Mouse (Mus musculus): Measurements from ENCODE around the gene D16Ertd472e. TPM values are rescaled to one million over a fixed set of nuclear protein-coding genes. Genes with fewer than 3 reads are reported as not detected.

Gene D16Ertd472e
- polyA plus RNA-seq (2011; ENCODE audit: insufficient read length, low read depth, missing spikeins): 11.9 and 18.8 TPM in 2 replicates

DNA sequence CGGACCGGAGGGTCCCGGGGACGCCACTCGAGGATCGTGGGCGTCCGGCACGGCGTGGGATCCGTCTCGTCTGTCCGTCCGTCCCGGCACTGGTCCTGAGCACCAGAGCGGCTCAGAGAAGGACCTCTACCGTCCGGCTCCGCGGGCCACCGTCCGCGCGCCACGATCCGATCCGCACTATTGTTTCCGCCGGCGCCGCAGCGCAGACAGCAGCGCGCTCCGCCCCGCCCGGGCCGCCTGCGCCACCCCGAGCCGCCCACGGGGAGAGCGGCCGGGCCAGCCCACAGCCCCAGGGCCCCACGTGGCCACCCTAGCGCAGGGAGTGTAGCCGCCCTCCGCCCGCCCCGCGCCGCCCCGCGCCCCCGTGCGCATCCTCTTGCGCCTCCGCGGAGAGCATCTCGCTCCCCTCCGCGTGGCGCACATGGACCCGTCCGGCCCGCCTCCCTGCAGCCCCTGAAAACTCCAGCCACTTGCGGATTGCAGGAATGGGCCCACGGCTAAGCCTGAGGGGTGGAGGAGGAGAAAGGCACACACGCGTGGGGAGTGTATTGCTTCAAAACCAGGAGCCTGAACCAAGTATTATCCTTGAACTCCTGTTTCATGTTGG, at the start of gene D16Ertd472e:
D16Ertd472e (minus strand) TSS at position 231 of the 607 bp plus-strand sequence.
- Histone ChIP-seq H3K4me1 (ENCODE audit: control insufficient read depth, insufficient read depth, low read length) (0 out of 2 replicates have a peak, but pooled peaks cover 4% of the 10 kb centered on the region), H3K4me3 (ENCODE audit: insufficient read depth, low read length) (peak within 1 kb of the TSS; percentile 93), H3K27ac (ENCODE audit: insufficient read depth, low read length) (peak within 1 kb of the TSS; percentile 95)
- TF ChIP-seq POLR2A (IDR thresholded peaks at IDR 0.05; ENCODE audit: low read depth, low read length) (peak; percentile 81), CTCF (IDR thresholded peaks at IDR 0.05; ENCODE audit: borderline replicate concordance, insufficient read depth, low read length) (no peak)

DNA sequence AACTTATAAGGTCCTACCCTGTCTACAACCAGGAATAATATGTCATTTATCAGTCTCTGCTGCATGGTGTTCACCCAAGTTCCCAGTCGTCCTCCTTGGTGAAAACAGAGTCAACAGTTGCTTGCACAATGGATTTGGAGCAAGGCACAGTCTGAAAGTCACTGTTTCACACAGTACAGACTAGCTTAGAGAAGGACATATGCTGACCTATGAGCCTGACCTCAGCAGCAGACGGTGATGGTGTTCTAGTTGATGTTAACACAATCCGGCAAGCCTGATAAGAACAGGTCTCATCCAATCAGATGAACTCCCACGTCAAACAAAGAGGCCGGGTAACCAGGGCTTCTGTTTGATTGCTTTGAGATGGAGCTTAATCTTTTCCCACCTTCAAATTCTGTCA, 46.2 kb upstream of the D16Ertd472e start:
- H3K4me1 ChIP-seq (ENCODE audit: control insufficient read depth, insufficient read depth, low read length): no peaks in the 10 kb centered on the region
- no peak overlapping the region for H3K27ac ChIP-seq (ENCODE audit: insufficient read depth, low read length)
- TF ChIP-seq CTCF (IDR thresholded peaks at IDR 0.05; ENCODE audit: borderline replicate concordance, insufficient read depth, low read length) (no peak), POLR2A (IDR thresholded peaks at IDR 0.05; ENCODE audit: low read depth, low read length) (no peak)
- H3K4me3 ChIP-seq (ENCODE audit: insufficient read depth, low read length): no peak overlapping the region

- TF ChIP-seq POLR2A (IDR thresholded peaks at IDR 0.05; ENCODE audit: low read depth, low read length) (no peak), CTCF (IDR thresholded peaks at IDR 0.05; ENCODE audit: borderline replicate concordance, insufficient read depth, low read length) (no peak)
- no peak overlapping the region for H3K4me3 ChIP-seq (ENCODE audit: insufficient read depth, low read length)
- no peaks in the 10 kb centered on the region for H3K4me1 ChIP-seq (ENCODE audit: control insufficient read depth, insufficient read depth, low read length)
- no peak overlapping the region for H3K27ac ChIP-seq (ENCODE audit: insufficient read depth, low read length)
These were observed 42.9 kb upstream of the D16Ertd472e start for GRCm38 (mm10) chr16:78619386-78619785.

- TF ChIP-seq POLR2A (IDR thresholded peaks at IDR 0.05; ENCODE audit: low read depth, low read length) (no peak), CTCF (IDR thresholded peaks at IDR 0.05; ENCODE audit: borderline replicate concordance, insufficient read depth, low read length) (no peak)
- Histone ChIP-seq H3K4me1 (ENCODE audit: control insufficient read depth, insufficient read depth, low read length) (no peaks in the 10 kb centered on the region), H3K27ac (ENCODE audit: insufficient read depth, low read length) (no peak overlapping the region), H3K4me3 (ENCODE audit: insufficient read depth, low read length) (no peak overlapping the region)
These were observed 41.4 kb upstream of the D16Ertd472e start for GRCm38 (mm10) chr16:78617757-78618532.

- no peak overlapping the region for H3K27ac ChIP-seq (ENCODE audit: insufficient read depth, low read length)
- H3K4me3 ChIP-seq (ENCODE audit: insufficient read depth, low read length): no peak overlapping the region
- no peaks in the 10 kb centered on the region for H3K4me1 ChIP-seq (ENCODE audit: control insufficient read depth, insufficient read depth, low read length)
- TF ChIP-seq POLR2A (IDR thresholded peaks at IDR 0.05; ENCODE audit: low read depth, low read length) (no peak), CTCF (IDR thresholded peaks at IDR 0.05; ENCODE audit: borderline replicate concordance, insufficient read depth, low read length) (no peak)
These were observed 29.7 kb upstream of the D16Ertd472e start for GRCm38 (mm10) chr16:78606202-78606601.

- Histone ChIP-seq H3K27ac (ENCODE audit: insufficient read depth, low read length) (no peak overlapping the region), H3K4me1 (ENCODE audit: control insufficient read depth, insufficient read depth, low read length) (no peaks in the 10 kb centered on the region), H3K4me3 (ENCODE audit: insufficient read depth, low read length) (no peak overlapping the region)
- TF ChIP-seq POLR2A (IDR thresholded peaks at IDR 0.05; ENCODE audit: low read depth, low read length): no peak
- no peak for TF ChIP-seq CTCF (IDR thresholded peaks at IDR 0.05; ENCODE audit: borderline replicate concordance, insufficient read depth, low read length)
These were observed 22.4 kb upstream of the D16Ertd472e start for GRCm38 (mm10) chr16:78598919-78599318.

GRCm38 (mm10) chr16:78596381-78596780, 19.9 kb upstream of the D16Ertd472e start:
- no peaks in the 10 kb centered on the region for H3K4me1 ChIP-seq (ENCODE audit: control insufficient read depth, insufficient read depth, low read length)
- no peak overlapping the region for H3K4me3 ChIP-seq (ENCODE audit: insufficient read depth, low read length)
- no peak overlapping the region for H3K27ac ChIP-seq (ENCODE audit: insufficient read depth, low read length)
- TF ChIP-seq POLR2A (IDR thresholded peaks at IDR 0.05; ENCODE audit: low read depth, low read length): no peak
- TF ChIP-seq CTCF (IDR thresholded peaks at IDR 0.05; ENCODE audit: borderline replicate concordance, insufficient read depth, low read length): no peak

GRCm38 (mm10) chr16:78595821-78596220, 19.3 kb upstream of the D16Ertd472e start:
- no peak for TF ChIP-seq POLR2A (IDR thresholded peaks at IDR 0.05; ENCODE audit: low read depth, low read length)
- TF ChIP-seq CTCF (IDR thresholded peaks at IDR 0.05; ENCODE audit: borderline replicate concordance, insufficient read depth, low read length): no peak

DNA sequence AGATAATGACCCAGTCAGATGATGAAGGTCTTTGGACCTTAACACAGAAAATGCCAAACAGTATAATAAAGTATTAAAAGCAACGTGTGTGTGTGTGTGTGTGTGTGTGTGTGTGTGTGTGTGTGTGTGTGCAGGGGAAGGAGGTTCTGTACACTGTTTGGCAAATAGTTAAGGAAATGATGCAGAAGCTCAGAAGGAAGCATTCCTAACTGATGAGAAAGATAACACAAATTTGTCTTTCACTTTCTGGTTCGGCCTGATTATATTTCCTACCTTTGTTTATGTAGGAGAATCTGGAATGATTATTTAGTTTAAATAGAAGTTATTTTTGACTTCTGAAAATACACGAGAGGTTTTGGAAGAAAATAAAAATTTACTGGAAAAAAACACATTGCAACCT, 17.6 kb upstream of the D16Ertd472e start:
- no peak overlapping the region for H3K27ac ChIP-seq (ENCODE audit: insufficient read depth, low read length)
- no peak overlapping the region for H3K4me3 ChIP-seq (ENCODE audit: insufficient read depth, low read length)
- no peak for TF ChIP-seq POLR2A (IDR thresholded peaks at IDR 0.05; ENCODE audit: low read depth, low read length)
- no peak for TF ChIP-seq CTCF (IDR thresholded peaks at IDR 0.05; ENCODE audit: borderline replicate concordance, insufficient read depth, low read length)

More at GRCm38 (mm10) chr16:78595821-78596220, 19.3 kb upstream of the D16Ertd472e start:
- no peak overlapping the region for H3K4me3 ChIP-seq (ENCODE audit: insufficient read depth, low read length)
- no peak overlapping the region for H3K27ac ChIP-seq (ENCODE audit: insufficient read depth, low read length)
- no peaks in the 10 kb centered on the region for H3K4me1 ChIP-seq (ENCODE audit: control insufficient read depth, insufficient read depth, low read length)

DNA sequence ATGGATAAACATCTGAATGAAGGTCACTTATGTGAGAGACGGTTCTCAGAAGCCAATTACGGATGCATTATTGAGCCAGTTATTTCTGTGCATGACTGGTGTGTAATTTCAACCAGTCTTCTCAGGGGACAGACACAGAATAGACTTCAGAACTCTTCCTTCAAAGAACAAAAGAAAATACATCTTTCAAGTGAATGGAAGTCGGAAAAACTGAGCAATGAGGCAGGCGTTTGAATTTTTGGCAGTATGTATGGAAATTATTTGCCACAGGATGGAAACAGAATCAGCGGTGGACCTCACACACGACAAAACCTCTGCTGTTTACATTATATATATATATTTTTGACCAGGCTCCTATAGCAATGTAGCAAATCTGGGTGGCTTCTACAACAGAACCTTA, 14.6 kb upstream of the D16Ertd472e start:
- TF ChIP-seq CTCF (IDR thresholded peaks at IDR 0.05; ENCODE audit: borderline replicate concordance, insufficient read depth, low read length): no peak
- no peak for TF ChIP-seq POLR2A (IDR thresholded peaks at IDR 0.05; ENCODE audit: low read depth, low read length)
- Histone ChIP-seq H3K27ac (ENCODE audit: insufficient read depth, low read length) (no peak overlapping the region), H3K4me3 (ENCODE audit: insufficient read depth, low read length) (no peak overlapping the region)

More for the DNA sequence above, 17.6 kb upstream of the D16Ertd472e start:
- H3K4me1 ChIP-seq (ENCODE audit: control insufficient read depth, insufficient read depth, low read length): no peaks in the 10 kb centered on the region

More for the DNA sequence above, 14.6 kb upstream of the D16Ertd472e start:
- no peaks in the 10 kb centered on the region; the same call in 1 of the 2 replicates for H3K4me1 ChIP-seq (ENCODE audit: control insufficient read depth, insufficient read depth, low read length)
